Mouse (Mus musculus) myocyte (in vitro differentiated cells): Measurements from ENCODE around the gene Harbi1. TPM values are rescaled to one million over a fixed set of nuclear protein-coding genes. Genes with fewer than 3 reads are reported as not detected.
A peak's percentile ranks its signal among the peaks of the same experiment; 100 is the strongest.

Experiments
- H3K27me3 ChIP-seq: one replicate; pipeline ENCODE4 v1.6.1; 2011; ENCODE audit not compliant: control insufficient read depth, insufficient read depth, insufficient read length
- H3K36me3 ChIP-seq: one replicate; pipeline ENCODE4 v1.6.1; 2011; ENCODE audit not compliant: control insufficient read depth, insufficient read depth
- H3K4me2 ChIP-seq: one replicate; pipeline ENCODE4 v1.6.1; 2011; ENCODE audit warnings: low read depth, control low read depth
- H3K4me3 ChIP-seq: one replicate; pipeline ENCODE4 v1.5.1; 2011; ENCODE audit warnings: mild to moderate bottlenecking, control low read depth, moderate library complexity
- H3K79me2 ChIP-seq: one replicate; pipeline ENCODE4 v1.6.1; 2011; ENCODE audit not compliant: control insufficient read depth, insufficient read depth
- H3ac ChIP-seq: one replicate; pipeline ENCODE4 v1.6.1; 2011; ENCODE audit not compliant: control insufficient read depth, insufficient read length
- CEBPB ChIP-seq: IDR thresholded peaks from 2 replicates; pipeline ENCODE4 v1.6.1; 2011; ENCODE audit warnings: mild to moderate bottlenecking, moderate library complexity; ENCODE audit not compliant: poor library complexity, insufficient read depth, severe bottlenecking
- E2F4 ChIP-seq: IDR thresholded peaks from one replicate; pipeline ENCODE4 v1.6.1; 2011; ENCODE audit warnings: mild to moderate bottlenecking, control low read depth, moderate library complexity; ENCODE audit not compliant: insufficient read depth
- MAX ChIP-seq: IDR thresholded peaks from one replicate; pipeline ENCODE4 v1.6.1; 2011; ENCODE audit warnings: low read depth, mild to moderate bottlenecking, control low read depth
- MYOD1 ChIP-seq, 3 experiments: IDR thresholded peaks; one replicate each; pipeline ENCODE4 v1.6.1; 2011; ENCODE audit warnings: control low read depth in 2 of 3, low read depth in 2 of 3, mild to moderate bottlenecking in 2 of 3, moderate library complexity in 1 of 3; ENCODE audit not compliant: insufficient read length in 2 of 3, control insufficient read depth in 1 of 3
- MYOG ChIP-seq, 3 experiments: IDR thresholded peaks; one replicate each; pipeline ENCODE4 v1.6.1; 2011; ENCODE audit warnings: control low read depth in 2 of 3, low read depth in 2 of 3, mild to moderate bottlenecking in 2 of 3; ENCODE audit not compliant: insufficient read length in 2 of 3, control insufficient read depth in 1 of 3, insufficient read depth in 1 of 3
- POLR2A ChIP-seq: IDR thresholded peaks from one replicate; pipeline ENCODE4 v1.6.1; 2011; ENCODE audit warnings: low read depth, mild to moderate bottlenecking, control low read depth, moderate library complexity; ENCODE audit not compliant: insufficient read length
- POLR2AphosphoS2 ChIP-seq: IDR thresholded peaks from one replicate; pipeline ENCODE4 v1.6.1; 2011; ENCODE audit warnings: low read depth, control low read depth; ENCODE audit not compliant: insufficient read length
- REST ChIP-seq: IDR thresholded peaks from one replicate; pipeline ENCODE4 v1.6.1; 2011; ENCODE audit warnings: mild to moderate bottlenecking, control low read depth, moderate library complexity; ENCODE audit not compliant: insufficient read depth, insufficient read length
- SRF ChIP-seq: IDR thresholded peaks from one replicate; pipeline ENCODE4 v1.6.1; 2011; ENCODE audit warnings: low read depth; ENCODE audit not compliant: control insufficient read depth, insufficient read length
- TCF12 ChIP-seq: IDR thresholded peaks from one replicate; pipeline ENCODE4 v1.6.1; 2011; ENCODE audit warnings: mild to moderate bottlenecking, control low read depth; ENCODE audit not compliant: poor library complexity, insufficient read depth, severe bottlenecking
- TCF3 ChIP-seq: IDR thresholded peaks from one replicate; pipeline ENCODE4 v1.6.1; 2011; ENCODE audit warnings: low read depth, control low read depth; ENCODE audit not compliant: insufficient read length
- USF1 ChIP-seq: IDR thresholded peaks from one replicate; pipeline ENCODE4 v1.6.1; 2011; ENCODE audit warnings: low read depth, mild to moderate bottlenecking, control low read depth, moderate library complexity
- polyA plus RNA-seq: library from polyadenylated mRNA; unstranded; fragments of >200 nt; fragmentation: generic; extraction: Trizol; gene quantifications from one replicate; pipeline ENCODE4 v1.2.1, GENCODE M21; 2012; ENCODE audit warnings: missing spikeins

Harbi1 gene
- polyA plus RNA-seq, 1 experiment, result 5.1 TPM

DNA sequence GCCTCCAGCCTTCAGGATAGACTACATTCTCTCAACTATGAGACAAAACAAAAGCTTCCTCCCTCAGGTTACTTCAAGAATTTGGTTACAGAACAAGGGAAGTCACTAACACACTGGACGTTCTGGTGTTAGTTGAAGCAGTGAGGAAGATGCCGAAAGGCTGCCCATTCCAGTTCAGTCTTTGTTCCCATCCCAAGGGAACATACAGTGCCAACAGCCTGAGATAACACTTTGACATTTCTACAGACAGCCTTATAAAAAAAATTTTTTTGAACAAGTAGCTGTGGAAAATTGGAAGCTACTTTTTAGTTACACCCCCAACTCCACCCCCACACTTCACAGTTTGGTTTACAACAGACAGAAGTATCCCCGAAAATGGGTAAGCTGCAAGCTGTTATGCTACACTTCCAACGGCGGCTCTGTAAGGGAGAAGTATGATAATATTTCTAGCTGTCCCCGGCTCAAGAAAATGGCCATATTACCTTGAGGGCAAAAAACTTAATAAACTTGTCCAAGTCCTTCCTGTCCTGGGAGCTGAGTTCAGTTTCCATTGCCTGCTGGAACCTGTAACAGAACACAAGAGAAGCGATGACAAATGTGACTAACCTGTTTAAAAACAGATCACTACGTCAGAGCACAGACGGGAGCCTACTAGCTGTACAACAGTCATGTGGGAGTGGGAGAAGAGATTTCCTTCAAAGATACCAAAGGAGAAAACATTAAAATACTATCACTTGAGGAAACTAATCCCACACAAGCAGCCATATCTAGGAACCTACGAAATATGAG is 15.0 kb upstream of the Harbi1 start:
- TF ChIP-seq TCF3, result no peak
- no peak for TF ChIP-seq TCF12
- no peak for TF ChIP-seq MAX
- TF ChIP-seq REST, result no peak
- no peak for TF ChIP-seq USF1
- TF ChIP-seq MYOD1 (IDR thresholded peaks at IDR 0.05; ENCODE audit: control insufficient read depth in 1 of 3, insufficient read length in 2 of 3, low read depth in 2 of 3), result no peak
- no peak for TF ChIP-seq SRF
- no peak for TF ChIP-seq E2F4
- TF ChIP-seq POLR2AphosphoS2, result no peak
- TF ChIP-seq MYOG (IDR thresholded peaks at IDR 0.05; ENCODE audit: control insufficient read depth in 1 of 3, insufficient read depth in 1 of 3, insufficient read length in 2 of 3, low read depth in 2 of 3), result no peak
- TF ChIP-seq CEBPB, result no peak
- no peak for TF ChIP-seq POLR2A
- peaks cover 5% of the 10 kb centered on the region for H3K79me2 ChIP-seq
- H3ac ChIP-seq, result no peak overlapping the region
- peaks cover 9% of the 10 kb centered on the region for H3K36me3 ChIP-seq
- no peak overlapping the region for H3K4me3 ChIP-seq
- H3K4me2 ChIP-seq, result no peak overlapping the region
- H3K27me3 ChIP-seq, result no peaks in the 10 kb centered on the region

DNA sequence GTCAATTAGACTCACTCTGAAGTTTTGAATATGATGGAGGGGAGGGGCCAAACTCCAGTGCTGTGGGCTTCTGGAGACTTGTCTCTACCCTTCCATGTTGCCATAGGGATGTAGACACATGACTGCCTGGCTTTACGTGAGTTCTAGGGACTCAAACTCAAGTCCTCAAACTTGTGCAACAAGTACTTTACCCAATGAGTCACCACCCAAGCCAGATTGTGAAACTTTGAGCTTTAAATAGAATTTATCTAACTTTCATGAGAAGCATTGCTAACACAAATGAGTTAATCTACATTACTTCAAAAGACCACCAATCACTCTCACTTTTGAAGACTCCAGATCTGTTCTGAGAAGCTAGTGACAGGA is 14.4 kb upstream of the Harbi1 start:
- Histone ChIP-seq H3K4me2 (no peak overlapping the region), H3K36me3 (peaks cover 3% of the 10 kb centered on the region), H3ac (no peak overlapping the region), H3K79me2 (peaks cover 5% of the 10 kb centered on the region), H3K4me3 (no peak overlapping the region), H3K27me3 (no peaks in the 10 kb centered on the region)
- TF ChIP-seq TCF3, result no peak
- peak; percentile 88 for TF ChIP-seq CEBPB

DNA sequence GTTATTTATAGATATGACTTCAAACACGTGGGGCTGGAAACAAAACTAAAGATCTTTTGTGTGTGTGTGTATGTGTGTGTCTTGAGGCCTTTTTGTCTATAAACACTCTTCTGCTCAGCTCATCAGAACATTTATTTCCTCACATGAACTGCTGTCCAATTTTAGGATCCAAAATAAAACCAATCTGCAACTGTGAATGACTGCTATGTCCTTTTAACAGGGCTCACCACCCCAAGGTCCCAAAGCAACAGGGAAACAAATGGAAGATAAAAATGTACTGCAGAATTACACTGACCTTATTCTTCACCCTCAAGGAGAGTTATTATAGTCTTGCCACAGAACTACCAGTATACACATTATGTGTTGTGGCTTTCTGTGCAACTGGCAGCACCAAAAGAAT is 11.4 kb upstream of the Harbi1 start:
- no peak overlapping the region for H3K4me3 ChIP-seq
- H3K27me3 ChIP-seq, result no peaks in the 10 kb centered on the region
- H3K4me2 ChIP-seq, result peak overlapping the region; percentile 28
- H3K36me3 ChIP-seq, result no peaks in the 10 kb centered on the region
- H3K79me2 ChIP-seq, result peaks cover 5% of the 10 kb centered on the region
- TF ChIP-seq E2F4, result no peak
- TF ChIP-seq POLR2AphosphoS2, result no peak
- no peak for TF ChIP-seq TCF12
- TF ChIP-seq MYOG (IDR thresholded peaks at IDR 0.05; ENCODE audit: control insufficient read depth in 1 of 3, insufficient read depth in 1 of 3, insufficient read length in 2 of 3, low read depth in 2 of 3), result no peak
- no peak for TF ChIP-seq TCF3
- no peak for TF ChIP-seq POLR2A
- no peak for TF ChIP-seq MYOD1 (IDR thresholded peaks at IDR 0.05; ENCODE audit: control insufficient read depth in 1 of 3, insufficient read length in 2 of 3, low read depth in 2 of 3)
- no peak for TF ChIP-seq USF1
- TF ChIP-seq SRF, result no peak
- TF ChIP-seq CEBPB, result no peak
- no peak for TF ChIP-seq MAX
- TF ChIP-seq REST, result no peak
- H3ac ChIP-seq, result no peak overlapping the region

- Histone ChIP-seq H3K27me3 (no peaks in the 10 kb centered on the region), H3K79me2 (peaks cover 5% of the 10 kb centered on the region), H3K36me3 (no peaks in the 10 kb centered on the region), H3K4me3 (no peak overlapping the region), H3K4me2 (no peak overlapping the region), H3ac (no peak overlapping the region)
- TF ChIP-seq TCF12 (no peak), USF1 (no peak), POLR2A (no peak), SRF (no peak), TCF3 (no peak), MYOG (IDR thresholded peaks at IDR 0.05; ENCODE audit: control insufficient read depth in 1 of 3, insufficient read depth in 1 of 3, insufficient read length in 2 of 3, low read depth in 2 of 3) (no peak), CEBPB (no peak), MAX (no peak), E2F4 (no peak), REST (no peak)
These were observed 9.3 kb upstream of the Harbi1 start for GRCm38 (mm10) chr2:91701366-91701765.

- no peak overlapping the region for H3K4me2 ChIP-seq
- TF ChIP-seq MYOD1 (IDR thresholded peaks at IDR 0.05; ENCODE audit: control insufficient read depth in 1 of 3, insufficient read length in 2 of 3, low read depth in 2 of 3) (no peak), CEBPB (no peak), POLR2A (no peak), E2F4 (no peak), TCF3 (no peak), SRF (no peak), TCF12 (no peak), USF1 (no peak), REST (no peak), POLR2AphosphoS2 (no peak), MYOG (IDR thresholded peaks at IDR 0.05; ENCODE audit: control insufficient read depth in 1 of 3, insufficient read depth in 1 of 3, insufficient read length in 2 of 3, low read depth in 2 of 3) (no peak)
- H3K4me3 ChIP-seq, result no peak overlapping the region
- H3K27me3 ChIP-seq, result no peaks in the 10 kb centered on the region
- H3K36me3 ChIP-seq, result no peaks in the 10 kb centered on the region
- no peak overlapping the region for H3ac ChIP-seq
- peaks cover 16% of the 10 kb centered on the region for H3K79me2 ChIP-seq
These were observed 4.9 kb upstream of the Harbi1 start for GRCm38 (mm10) chr2:91705736-91706135.
